Mouse (Mus musculus) megakaryocyte, embryonic 14.5 days (primary cell): ENCODE data around the gene Acadvl.

Experiments
- FLI1 ChIP-seq: IDR thresholded peaks from 2 replicates; pipeline ENCODE4 v1.6.1; 2012; ENCODE audit warnings: low read length, inconsistent platforms, mixed read lengths
- GATA1 ChIP-seq: IDR thresholded peaks from 3 replicates; pipeline ENCODE4 v1.6.1; 2012; ENCODE audit warnings: mixed read lengths, low read length, inconsistent platforms, borderline replicate concordance

GRCm38 (mm10) chr11:70001159-70001558 lies 14.1 kb downstream of the Acadvl start:
- TF ChIP-seq GATA1 (no peak), FLI1 (no peak)
